Mouse (Mus musculus) heart, adult 2 months (tissue): ENCODE measurements around the gene Gm20388. TPM values are rescaled to one million over a fixed set of nuclear protein-coding genes. Genes with fewer than 3 reads are reported as not detected.

ENCODE experiments used
- DNase-seq, 2 experiments: peaks; one replicate each; pipeline ENCODE4 v3.0.0; 2021
- H3K27ac ChIP-seq: fragments of 200-600 bp; 2 replicates; pipeline ENCODE4 v1.8.1; 2022
- H3K27me3 ChIP-seq: fragments of 200-500 bp; 2 replicates; pipeline ENCODE4 v1.6.1; 2012; ENCODE audit warnings: mild to moderate bottlenecking, low read length, inconsistent platforms, mixed read lengths; ENCODE audit not compliant: control insufficient read depth, insufficient read depth
- H3K36me3 ChIP-seq: fragments of 200-500 bp; 2 replicates; pipeline ENCODE4 v1.6.1; 2012; ENCODE audit warnings: low read length, inconsistent platforms; ENCODE audit not compliant: control insufficient read depth, insufficient read depth
- H3K4me1 ChIP-seq: fragments of 200-500 bp; 2 replicates; pipeline ENCODE4 v1.6.1; 2011; ENCODE audit warnings: low read length; ENCODE audit not compliant: control insufficient read depth, insufficient read depth
- H3K4me3 ChIP-seq: fragments of 200-600 bp; 2 replicates; pipeline ENCODE4 v1.8.1; 2022
- H3K79me2 ChIP-seq: fragments of 200-500 bp; replicated peaks from 2 replicates; pipeline ENCODE4 v1.6.1; 2012; ENCODE audit warnings: mild to moderate bottlenecking, inconsistent platforms, low read length, moderate library complexity, mixed read lengths; ENCODE audit not compliant: control insufficient read depth, insufficient read depth
- H3K9ac ChIP-seq: fragments of 200-500 bp; 2 replicates; pipeline ENCODE4 v1.6.1; 2012; ENCODE audit warnings: low read depth, mild to moderate bottlenecking, control low read depth, inconsistent platforms, low read length, mixed read lengths
- CTCF ChIP-seq: fragments of 200-600 bp; IDR thresholded peaks from 2 replicates; pipeline ENCODE4 v1.8.1; 2022; ENCODE audit warnings: antibody characterized with exemption, mild to moderate bottlenecking, moderate library complexity
- EP300 ChIP-seq: fragments of 200-500 bp; IDR thresholded peaks from 2 replicates; pipeline ENCODE4 v1.6.1; 2011; ENCODE audit warnings: low read depth, low read length, control low read depth; ENCODE audit not compliant: insufficient read depth
- POLR2A ChIP-seq: fragments of 200-500 bp; IDR thresholded peaks from 2 replicates; pipeline ENCODE4 v1.6.1; 2011; ENCODE audit warnings: mild to moderate bottlenecking, low read depth, low read length, control low read depth; ENCODE audit not compliant: insufficient read depth
- WGBS: fragments of 180-500 bp; shearing (Covaris S2); methylation state at CpG from one replicate; pipeline ENCODE4 v1.1.7; 2018; 5-methylcytosine and 5-hydroxymethylcytosine counted together
- intact Hi-C: fragments of 180-260 bp; cut with DNase I; formaldehyde crosslinking; loops from one replicate; pipeline ENCODE4 v1.15.1; 2025
- polyA plus RNA-seq: library from polyadenylated mRNA; depleted of rRNA; stranded (reverse); fragments of >200 nt; gene quantifications from 2 replicates; pipeline ENCODE4 v1.2.3, GENCODE M21; 2012
- total RNA-seq, 2 experiments: library from RNA; stranded (reverse); gene quantifications; 2 replicates each; pipeline ENCODE4 v1.2.3; 2021

Gene Gm20388
- total and polyA plus RNA-seq, 3 experiments = 1.8 to 32.3 TPM; not detected in 1

DNA sequence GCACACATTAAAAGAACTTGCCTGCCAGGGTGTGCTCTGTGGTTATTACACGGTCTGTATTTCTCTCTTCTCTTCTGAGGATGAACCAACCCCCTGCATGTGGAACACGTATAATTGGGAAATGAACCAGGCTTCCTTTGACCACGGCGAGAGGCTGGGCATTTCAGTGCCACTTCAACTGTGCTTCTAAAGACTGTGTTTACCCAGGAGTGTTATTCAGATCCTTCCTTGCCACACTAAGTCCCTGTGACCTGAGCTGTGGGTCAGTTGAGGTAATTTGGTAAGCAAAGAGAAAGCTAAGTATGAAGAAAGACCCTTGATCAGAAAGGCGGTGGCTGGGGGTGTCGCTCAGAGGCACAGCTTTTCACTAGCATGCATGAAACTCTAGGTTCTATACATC is 29.3 kb upstream of the Gm20388 start:
- no peak for TF ChIP-seq POLR2A
- TF ChIP-seq EP300 = no peak
- no peak for TF ChIP-seq CTCF
- WGBS = 85% methylated on average over 6 of the region's 6 CpGs
- no peaks in the 10 kb centered on the region for H3K79me2 ChIP-seq
- intact Hi-C loops = no loop called here
- no peak for DNase-seq
- no peaks in the 10 kb centered on the region for H3K36me3 ChIP-seq
- peaks cover 4% of the 10 kb centered on the region for H3K4me1 ChIP-seq
- H3K9ac ChIP-seq = no peak overlapping the region
- no peak overlapping the region for H3K4me3 ChIP-seq
- H3K27ac ChIP-seq = no peak overlapping the region
- no peaks in the 10 kb centered on the region for H3K27me3 ChIP-seq

DNA sequence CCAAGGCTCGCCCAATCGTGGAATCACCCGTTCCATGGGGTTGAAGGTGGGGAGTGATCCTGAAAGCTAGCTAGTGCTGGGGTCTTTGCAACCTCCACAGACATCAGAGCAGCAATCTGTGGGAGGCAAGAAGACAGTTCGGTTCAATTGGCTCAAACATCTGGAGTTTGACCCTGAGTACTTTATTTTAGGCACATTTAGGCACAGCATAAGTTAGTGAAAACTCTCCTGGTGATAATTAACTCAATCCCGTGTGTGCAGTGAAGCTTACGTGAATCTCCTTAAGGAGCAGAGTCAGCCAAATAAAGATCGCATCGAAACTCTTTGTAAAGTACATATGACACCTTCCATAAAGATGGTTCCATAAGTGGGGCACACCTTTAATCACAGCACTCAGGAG is 28.7 kb upstream of the Gm20388 start:
- H3K27ac ChIP-seq = no peak overlapping the region
- no peak overlapping the region for H3K9ac ChIP-seq
- TF ChIP-seq EP300 = no peak
- TF ChIP-seq CTCF = no peak
- TF ChIP-seq POLR2A = no peak
- no peak overlapping the region for H3K4me3 ChIP-seq
- no peaks in the 10 kb centered on the region for H3K36me3 ChIP-seq
- H3K4me1 ChIP-seq = peaks cover 4% of the 10 kb centered on the region
- DNase-seq = no peak
- H3K27me3 ChIP-seq = no peaks in the 10 kb centered on the region
- WGBS = 92% methylated on average over 8 of the region's 8 CpGs
- no peaks in the 10 kb centered on the region for H3K79me2 ChIP-seq
- intact Hi-C loops = no loop called here

DNA sequence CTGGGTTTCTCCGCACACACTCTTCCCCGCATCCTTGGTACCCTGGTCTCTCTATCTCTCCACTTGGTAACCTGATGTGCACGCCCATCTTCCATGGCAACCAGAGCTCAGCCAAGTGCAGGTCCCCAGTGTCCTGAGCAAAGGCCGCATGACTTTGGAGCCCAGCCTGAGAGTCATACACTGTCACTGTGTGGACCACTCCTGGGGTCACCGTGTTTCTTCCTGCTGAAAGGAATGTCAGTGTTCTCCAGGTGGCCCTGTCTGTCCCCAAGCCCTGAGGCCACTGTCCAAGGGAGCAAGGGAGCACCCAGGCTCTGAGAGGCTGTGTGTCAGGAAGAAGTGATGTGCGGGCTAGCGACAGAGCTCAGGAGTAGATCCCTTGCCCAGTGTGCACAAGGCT is 27.4 kb upstream of the Gm20388 start:
- Histone ChIP-seq H3K4me1 (peaks cover 4% of the 10 kb centered on the region), H3K79me2 (no peaks in the 10 kb centered on the region), H3K27ac (no peak overlapping the region), H3K27me3 (no peaks in the 10 kb centered on the region), H3K4me3 (no peak overlapping the region), H3K36me3 (no peaks in the 10 kb centered on the region), H3K9ac (no peak overlapping the region)
- WGBS = 92% methylated on average over 7 of the region's 7 CpGs
- no peak for DNase-seq
- TF ChIP-seq EP300 (no peak), CTCF (no peak), POLR2A (no peak)
- intact Hi-C loops = no loop called here

DNA sequence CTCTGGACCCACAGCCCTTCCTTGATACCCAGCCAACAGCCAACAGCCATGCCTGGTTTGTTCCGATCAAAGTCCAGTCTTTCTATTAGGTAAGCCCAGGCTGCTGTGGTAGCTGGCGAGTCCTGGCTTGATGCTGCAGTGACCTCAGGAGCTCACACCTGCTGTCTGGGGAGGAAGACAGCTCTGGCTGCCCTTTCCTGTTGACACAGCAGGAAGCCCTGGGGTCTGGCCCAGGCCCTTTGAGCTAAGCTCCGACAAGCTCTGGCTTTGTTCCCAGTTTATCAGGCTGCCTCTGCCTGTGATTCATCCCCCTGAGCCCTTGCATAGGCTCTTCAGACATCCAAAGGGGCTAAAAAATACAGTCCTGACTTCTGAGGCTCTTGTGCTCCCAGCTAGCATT is 25.0 kb upstream of the Gm20388 start:
- peak; percentile 34 to 35 for DNase-seq
- Histone ChIP-seq H3K9ac (no peak overlapping the region), H3K4me1 (peaks cover 4% of the 10 kb centered on the region), H3K27ac (no peak overlapping the region), H3K27me3 (no peaks in the 10 kb centered on the region), H3K79me2 (no peaks in the 10 kb centered on the region), H3K4me3 (no peak overlapping the region), H3K36me3 (no peaks in the 10 kb centered on the region)
- TF ChIP-seq CTCF (no peak), POLR2A (no peak)
- WGBS = 17% methylated on average over 3 of the region's 3 CpGs
- intact Hi-C loops = no loop called here

DNA sequence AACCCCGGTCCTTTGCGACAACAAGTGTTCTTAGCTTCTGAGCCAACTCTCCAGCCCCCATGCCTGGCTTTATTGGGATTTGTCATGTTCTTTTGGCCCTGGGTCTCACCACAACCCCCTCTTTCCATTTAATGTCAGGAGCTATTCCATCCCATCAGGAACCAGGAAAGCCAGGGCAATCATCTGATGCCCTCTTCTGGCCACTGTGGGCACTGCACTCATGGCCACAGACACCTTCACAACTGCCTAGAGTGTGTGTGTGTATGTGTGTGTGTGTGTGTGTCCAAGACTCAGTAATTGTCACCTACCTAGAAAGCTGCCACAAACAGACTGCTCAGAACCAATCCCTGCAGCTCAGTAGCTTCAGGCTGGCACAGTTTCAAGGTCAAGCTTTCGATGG is 23.5 kb upstream of the Gm20388 start:
- peak in 1 of 2 experiments; percentile 48 for DNase-seq
- no peak overlapping the region for H3K9ac ChIP-seq
- no peak overlapping the region for H3K4me3 ChIP-seq
- TF ChIP-seq CTCF (peak; percentile 75), EP300 (0 out of 2 replicates have a peak, but pooled peaks have one; percentile 21), POLR2A (no peak)
- H3K27me3 ChIP-seq = no peaks in the 10 kb centered on the region
- intact Hi-C loops = no loop called here
- no peak overlapping the region for H3K27ac ChIP-seq
- no peaks in the 10 kb centered on the region for H3K79me2 ChIP-seq
- peaks cover 4% of the 10 kb centered on the region for H3K4me1 ChIP-seq
- no peaks in the 10 kb centered on the region for H3K36me3 ChIP-seq
- WGBS = 87% methylated on average over 3 of the region's 3 CpGs

DNA sequence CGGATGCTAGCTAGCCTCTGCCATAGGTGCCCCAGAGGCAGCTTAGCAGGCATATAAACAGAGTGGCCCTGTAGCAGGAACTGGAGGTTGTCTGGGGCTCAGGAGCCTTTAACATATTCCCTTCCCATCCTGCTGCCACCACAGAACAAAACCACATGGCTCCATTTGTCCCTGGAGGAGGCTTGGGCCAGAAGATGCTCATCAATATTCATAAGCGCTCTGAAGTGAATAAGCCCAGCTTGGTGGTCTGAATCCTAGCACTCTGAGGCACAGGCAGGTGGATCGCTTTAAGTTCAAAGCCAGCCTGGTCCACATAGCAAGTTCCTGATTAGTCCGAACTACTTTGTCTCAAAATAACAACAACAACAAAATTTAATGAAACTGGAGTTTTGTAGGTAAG is 22.6 kb upstream of the Gm20388 start:
- peaks cover 4% of the 10 kb centered on the region for H3K4me1 ChIP-seq
- H3K4me3 ChIP-seq = no peak overlapping the region
- 83% methylated on average over 4 of the region's 4 CpGs for WGBS
- TF ChIP-seq CTCF = no peak
- no peak for TF ChIP-seq EP300
- no peak for TF ChIP-seq POLR2A
- no peaks in the 10 kb centered on the region for H3K36me3 ChIP-seq
- no peaks in the 10 kb centered on the region for H3K79me2 ChIP-seq
- no peaks in the 10 kb centered on the region for H3K27me3 ChIP-seq
- H3K9ac ChIP-seq = no peak overlapping the region
- intact Hi-C loops = no loop called here
- no peak for DNase-seq
- H3K27ac ChIP-seq = no peak overlapping the region
